In the genomic region with DNA sequence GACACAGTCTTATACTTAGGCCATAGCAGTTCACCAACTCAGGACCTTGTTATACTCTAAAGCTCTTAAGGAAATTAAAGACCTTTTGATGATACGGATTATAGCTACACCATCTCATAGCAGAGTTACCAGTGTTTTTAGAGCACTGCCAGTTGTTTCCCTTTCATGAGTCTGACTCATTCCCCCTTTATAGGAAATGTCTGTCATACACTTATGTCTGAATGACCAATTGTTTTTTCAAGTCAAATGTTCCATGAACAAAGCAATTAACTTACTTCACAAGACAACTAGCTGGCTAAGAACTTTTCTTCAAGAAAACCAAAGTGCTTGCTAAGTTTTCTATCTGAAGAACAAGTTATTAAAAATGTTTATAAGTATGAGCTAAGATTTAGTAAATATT, we compare ENCODE assay signal across 10 mouse cellular contexts. TPM values are rescaled to one million over a fixed set of nuclear protein-coding genes. Genes with fewer than 3 reads are reported as not detected.
DNase-seq lines count a peak whose midpoint lies in the region; ATAC-seq and TF ChIP-seq lines count a peak whose summit lies in the region.
"Had no signal": no experiment of that assay in that cellular context is flagged by ENCODE, and none has a peak within 500 bp of the region (broad histone marks: within the 10 kb centered on the region; RNA-seq: fewer than 3 reads in every experiment).

No protein-coding gene starts in this region.

- WGBS in heart, embryonic 11.5 days (ENCODE audit: insufficient replicate concordance): 84% methylated on average over 1 of the region's 1 CpGs
- WGBS in liver, embryonic 11.5 days: 93% methylated on average over 1 of the region's 1 CpGs

- no peak overlapping the region; the same call in 1 of the 2 replicates for H3K4me3 ChIP-seq in heart, embryonic 11.5 days (ENCODE audit: low read depth, low read length)
- peak overlapping the region; percentile 73; the same call in 1 of the 2 replicates for H3K4me3 ChIP-seq in liver, embryonic 11.5 days (ENCODE audit: low read depth, low read length)
- no peak overlapping the region for H3K4me3 ChIP-seq in bone marrow macrophage, adult 2 months (ENCODE audit: insufficient read depth, low read length)

- no peak for TF ChIP-seq POLR2A in bone marrow macrophage, adult 2 months (IDR thresholded peaks at IDR 0.05; ENCODE audit: borderline replicate concordance, low read depth, low read length)

- ATAC-seq in heart, embryonic 11.5 days (replicated peaks; ENCODE audit: insufficient number of reproducible peaks, low FRiP score, low TSS enrichment): no peak
- no peak for ATAC-seq in liver, embryonic 11.5 days (replicated peaks; ENCODE audit: low FRiP score)
- ATAC-seq in monocyte, adult 5-6 weeks (replicated peaks; ENCODE audit: insufficient number of reproducible peaks, low FRiP score, low TSS enrichment, poor library complexity, severe bottlenecking): no peak

- H3K9me3 ChIP-seq in heart, embryonic 11.5 days (replicated peaks; ENCODE audit: control insufficient read depth, low read length): no peaks in the 10 kb centered on the region
- H3K9me3 ChIP-seq in liver, embryonic 11.5 days (ENCODE audit: control insufficient read depth, low read length): no peaks in the 10 kb centered on the region

- intact Hi-C loops in heart, postnatal 36 days (cut with DNase I): loop anchor here (5.0 to 10.0 kb wide), 4 partner anchors 82 to 1305 kb away; partner anchors contain the start of genes Ccng2, Cdkl2, G3bp2 and Uso1

- peak overlapping the region; percentile 57; the same call in 1 of the 2 replicates for H3K27ac ChIP-seq in heart, embryonic 11.5 days (ENCODE audit: low read depth, low read length)
- no peak overlapping the region for H3K27ac ChIP-seq in liver, embryonic 11.5 days (ENCODE audit: low read depth, low read length)
- peak overlapping the region; percentile 93 for H3K27ac ChIP-seq in bone marrow macrophage, adult 2 months (ENCODE audit: insufficient read depth, low read depth, low read length)

- peaks cover 16% of the 10 kb centered on the region for H3K4me1 ChIP-seq in heart, embryonic 11.5 days (ENCODE audit: control insufficient read depth, insufficient read depth, low read length)
- peaks cover 22% of the 10 kb centered on the region for H3K4me1 ChIP-seq in liver, embryonic 11.5 days (replicated peaks; ENCODE audit: control insufficient read depth, insufficient read depth, low read length)
- H3K4me1 ChIP-seq in bone marrow macrophage, adult 2 months (ENCODE audit: control insufficient read depth, insufficient read depth, low read length): peaks cover 18% of the 10 kb centered on the region

- H3K4me2 ChIP-seq in heart, embryonic 11.5 days: peak overlapping the region; percentile 79
- peak overlapping the region; percentile 70; the same call in 1 of the 2 replicates for H3K4me2 ChIP-seq in liver, embryonic 11.5 days

- no peaks in the 10 kb centered on the region for H3K27me3 ChIP-seq in heart, embryonic 11.5 days (ENCODE audit: control insufficient read depth, insufficient read depth, low read length)
- no peaks in the 10 kb centered on the region for H3K27me3 ChIP-seq in liver, embryonic 11.5 days (replicated peaks; ENCODE audit: control insufficient read depth, insufficient read depth, low read length)

- TF ChIP-seq CTCF in bone marrow macrophage, adult 2 months (IDR thresholded peaks at IDR 0.05; ENCODE audit: low read depth, low read length): no peak

- no peak for DNase-seq in heart, postnatal 36 days
- no peak for DNase-seq in liver, embryonic 11.5 days (ENCODE audit: low spot score)
- no peak for DNase-seq in liver
- DNase-seq in naive thymus-derived CD4-positive, alpha-beta T cell, adult 2 months (ENCODE audit: low read depth): peak; percentile 36
- no peak for DNase-seq in adrenal gland, postnatal 10 days

- no peak overlapping the region for H3K9ac ChIP-seq in heart, embryonic 11.5 days (ENCODE audit: low read depth, low read length)
- no peak overlapping the region for H3K9ac ChIP-seq in liver, embryonic 11.5 days (ENCODE audit: low read depth, low read length)

- peaks cover 7% of the 10 kb centered on the region; the same call in 1 of the 2 replicates for H3K36me3 ChIP-seq in heart, embryonic 11.5 days (ENCODE audit: control insufficient read depth, insufficient read depth, low read length)
- peaks cover 7% of the 10 kb centered on the region; the same call in 1 of the 2 replicates for H3K36me3 ChIP-seq in liver, embryonic 11.5 days (ENCODE audit: control insufficient read depth, insufficient read depth, low read length)

RNA-seq across cellular contexts. Expression of gene Rchy1, which starts 2.9 kb away (rescaled TPM):
- 42.7 and 45.4 TPM in 2 replicates for polyA plus RNA-seq in heart, embryonic 11.5 days (2014; fragmentation: Nextera tagmentation; extraction: Ambion mirVana)
- 10 to 100 TPM; 30.5 to 31.6 TPM for total RNA-seq in heart, postnatal 36 days (2021)
- 44.8 and 46.9 TPM in 2 replicates for polyA plus RNA-seq in liver, embryonic 11.5 days (2014; fragmentation: Nextera tagmentation; extraction: Ambion mirVana)
- 41.0 and 48.8 TPM in 2 replicates for polyA plus RNA-seq in bone marrow macrophage, adult 2 months (2012; ENCODE audit: insufficient read depth, insufficient read length, missing spikeins)
- total RNA-seq in monocyte, adult 5-6 weeks (2017): 68.7 to 110 TPM (median 81.9 TPM) in 3 replicates
- total RNA-seq in adrenal gland, postnatal 10 days (2021): 10 to 100 TPM; 50.8 to 51.7 TPM

RNA-seq across cellular contexts. Expression of gene Odaph, which starts 27.3 kb away (rescaled TPM):
- not detected in 2 replicates for polyA plus RNA-seq in heart, embryonic 11.5 days (2014; fragmentation: Nextera tagmentation; extraction: Ambion mirVana)
- total RNA-seq in heart, postnatal 36 days (2021): not detected
- polyA plus RNA-seq in liver, embryonic 11.5 days (2014; fragmentation: Nextera tagmentation; extraction: Ambion mirVana): not detected in 2 replicates
- not detected in 2 replicates for polyA plus RNA-seq in bone marrow macrophage, adult 2 months (2012; ENCODE audit: insufficient read depth, insufficient read length, missing spikeins)
- 0.67 TPM in 1 of 3 replicates, not detected in the others for total RNA-seq in monocyte, adult 5-6 weeks (2017)
- not detected for total RNA-seq in adrenal gland, postnatal 10 days (2021)
- total RNA-seq: hematopoietic stem cell, adult 5-6 weeks had no signal
- polyA plus RNA-seq: limb, embryonic 14.5 days had no signal
